Mouse (Mus musculus) layer of hippocampus, postnatal 25 days (tissue): Measurements from ENCODE around the gene Cpt1a. TPM values are rescaled to one million over a fixed set of nuclear protein-coding genes. Genes with fewer than 3 reads are reported as not detected.

Experiments used
- DNase-seq, 2 experiments: peaks; one replicate each; pipeline ENCODE4 v3.0.0; 2022; ENCODE audit warnings: mixed read lengths in 2 of 2, low spot score in 1 of 2; ENCODE audit errors: extremely low spot score in 1 of 2
- total RNA-seq, 2 experiments: library from RNA; stranded (reverse); gene quantifications; 2 replicates each; pipeline ENCODE4 v1.2.3; 2021

The Cpt1a gene
- total RNA-seq, result 10 to 100 TPM; 25.6 to 27.0 TPM

- no peak for DNase-seq
Measured at GRCm38 (mm10) chr19:3322261-3322969, at the start of gene Cpt1a. Gene Cpt1a (plus strand): TSS chr19:3322334.

GRCm38 (mm10) chr19:3273331-3273730 is 48.8 kb upstream of the Cpt1a start:
- DNase-seq, result no peak

- no peak for DNase-seq
Measured at GRCm38 (mm10) chr19:3275744-3276365, 46.3 kb upstream of the Cpt1a start.

GRCm38 (mm10) chr19:3281886-3282285 is 40.2 kb upstream of the Cpt1a start:
- DNase-seq, result no peak

- peak; percentile 83 to 94 for DNase-seq
Measured at GRCm38 (mm10) chr19:3282572-3283467, 39.3 kb upstream of the Cpt1a start, which contains the start of the genes Mrpl21 and Ighmbp2. Gene Mrpl21 (plus strand): TSS chr19:3282901. Gene Ighmbp2 (minus strand): TSS chr19:3283017.

- no peak for DNase-seq
Measured at GRCm38 (mm10) chr19:3289006-3289405, 33.1 kb upstream of the Cpt1a start.

- peak; percentile 26 to 61 for DNase-seq
Measured at GRCm38 (mm10) chr19:3292028-3292427, 30.1 kb upstream of the Cpt1a start.

GRCm38 (mm10) chr19:3292993-3293392 is 29.1 kb upstream of the Cpt1a start:
- DNase-seq, result no peak

GRCm38 (mm10) chr19:3295245-3295644 is 26.9 kb upstream of the Cpt1a start:
- DNase-seq, result no peak

- no peak for DNase-seq
Measured at GRCm38 (mm10) chr19:3297034-3297433, 25.1 kb upstream of the Cpt1a start.

GRCm38 (mm10) chr19:3297775-3298174 is 24.4 kb upstream of the Cpt1a start:
- DNase-seq, result no peak

- no peak for DNase-seq
Measured at GRCm38 (mm10) chr19:3304017-3304416, 18.1 kb upstream of the Cpt1a start.

GRCm38 (mm10) chr19:3307175-3307949 is 14.8 kb upstream of the Cpt1a start:
- no peak for DNase-seq

GRCm38 (mm10) chr19:3319341-3319740 is 2.8 kb upstream of the Cpt1a start:
- DNase-seq, result no peak

GRCm38 (mm10) chr19:3320086-3320485 is 2.0 kb upstream of the Cpt1a start:
- DNase-seq, result no peak

GRCm38 (mm10) chr19:3320801-3321200 is 1.3 kb upstream of the Cpt1a start:
- no peak for DNase-seq

- no peak for DNase-seq
Measured at GRCm38 (mm10) chr19:3321617-3322016, 517 bp upstream of the Cpt1a start.

- DNase-seq, result peak; percentile 40 to 53
Measured at GRCm38 (mm10) chr19:3323201-3323621, 1.1 kb downstream of the Cpt1a start.

GRCm38 (mm10) chr19:3323753-3324270 is 1.7 kb downstream of the Cpt1a start:
- peak in 1 of 2 experiments; percentile 32 for DNase-seq

- no peak for DNase-seq
Measured at GRCm38 (mm10) chr19:3324271-3324811, 2.2 kb downstream of the Cpt1a start.
